Mouse (Mus musculus) liver, embryonic 14.5 days (tissue): Measurements from ENCODE around the gene Plin2.

Experiments used
- CTCF ChIP-seq: IDR thresholded peaks from 2 replicates; pipeline ENCODE4 v1.5.1; 2016; ENCODE audit warnings: antibody characterized with exemption, low read depth, control low read depth
- EP300 ChIP-seq: IDR thresholded peaks from 2 replicates; pipeline ENCODE4 v1.6.1; 2016; ENCODE audit warnings: antibody characterized with exemption, low read depth

- TF ChIP-seq CTCF: no peak
- TF ChIP-seq EP300: no peak
Observed at GRCm38 (mm10) chr4:86683280-86683679, 13.4 kb upstream of the Plin2 start.
